Mouse (Mus musculus) thymus, adult 18-20 months (tissue): ENCODE results near the gene Slc17a3.

Experiments used
- DNase-seq, 2 experiments: peaks; one replicate each; pipeline ENCODE4 v3.0.0; 2022; ENCODE audit warnings: mixed read lengths in 2 of 2

The Slc17a3 gene

GRCm38 (mm10) chr13:23839308-23839707, at the start of gene Slc17a3:
Gene Slc17a3 (plus strand): TSS chr13:23839434.
- no peak for DNase-seq

- DNase-seq: no peak
These were observed 46.7 kb upstream of the Slc17a3 start for GRCm38 (mm10) chr13:23792520-23792919.

GRCm38 (mm10) chr13:23799405-23799804, 39.8 kb upstream of the Slc17a3 start:
- DNase-seq: no peak

- DNase-seq: no peak
These were observed 34.7 kb upstream of the Slc17a3 start for GRCm38 (mm10) chr13:23804532-23804931.

- no peak for DNase-seq
These were observed 32.7 kb upstream of the Slc17a3 start, which contains the start of gene Slc17a2 for GRCm38 (mm10) chr13:23806422-23807052. Gene Slc17a2 (plus strand): TSS chr13:23806993.

- no peak for DNase-seq
These were observed 23.1 kb upstream of the Slc17a3 start for GRCm38 (mm10) chr13:23816148-23816547.

GRCm38 (mm10) chr13:23820179-23820940, 18.9 kb upstream of the Slc17a3 start:
- no peak for DNase-seq

GRCm38 (mm10) chr13:23822213-23822612, 17.0 kb upstream of the Slc17a3 start:
- DNase-seq: no peak

- DNase-seq: no peak
These were observed 12.6 kb upstream of the Slc17a3 start for GRCm38 (mm10) chr13:23826606-23827005.

GRCm38 (mm10) chr13:23833053-23833452, 6.2 kb upstream of the Slc17a3 start:
- DNase-seq: no peak

GRCm38 (mm10) chr13:23834836-23835235, 4.4 kb upstream of the Slc17a3 start:
- DNase-seq: no peak

- no peak for DNase-seq
These were observed 2.6 kb upstream of the Slc17a3 start for GRCm38 (mm10) chr13:23836630-23837029.

- no peak for DNase-seq
These were observed 6.6 kb downstream of the Slc17a3 start for GRCm38 (mm10) chr13:23845851-23846250.

GRCm38 (mm10) chr13:23849299-23849698, 10.1 kb downstream of the Slc17a3 start:
- no peak for DNase-seq

- no peak for DNase-seq
These were observed 17.2 kb downstream of the Slc17a3 start for GRCm38 (mm10) chr13:23856401-23856800.

GRCm38 (mm10) chr13:23861815-23862214, 22.6 kb downstream of the Slc17a3 start:
- no peak for DNase-seq

- no peak for DNase-seq
These were observed 25.5 kb downstream of the Slc17a3 start for GRCm38 (mm10) chr13:23864711-23865110.

GRCm38 (mm10) chr13:23866086-23866710, 27.0 kb downstream of the Slc17a3 start:
- no peak for DNase-seq

GRCm38 (mm10) chr13:23867000-23867399, 27.8 kb downstream of the Slc17a3 start:
- no peak for DNase-seq

- no peak for DNase-seq
These were observed 28.2 kb downstream of the Slc17a3 start, which contains the start of gene Slc17a1 for GRCm38 (mm10) chr13:23867405-23867804. Gene Slc17a1 (plus strand): TSS chr13:23867750.

GRCm38 (mm10) chr13:23868790-23869533, 29.7 kb downstream of the Slc17a3 start:
- DNase-seq: no peak

GRCm38 (mm10) chr13:23869996-23870395, 30.8 kb downstream of the Slc17a3 start:
- no peak for DNase-seq

- DNase-seq: no peak
These were observed 33.9 kb downstream of the Slc17a3 start for GRCm38 (mm10) chr13:23873141-23873540.
